Mouse (Mus musculus) cerebellum, adult 2 months (tissue): Measurements from ENCODE around the gene Sh3pxd2a.

Experiments
- CTCF ChIP-seq: fragments of 200-500 bp; IDR thresholded peaks from 2 replicates; pipeline ENCODE4 v1.5.1; 2011; ENCODE audit warnings: low read depth, mild to moderate bottlenecking, control low read depth, low read length, moderate library complexity, borderline replicate concordance; ENCODE audit not compliant: insufficient read depth
- POLR2A ChIP-seq: fragments of 200-500 bp; IDR thresholded peaks from 2 replicates; pipeline ENCODE4 v1.6.1; 2011; ENCODE audit warnings: low read length, control low read depth, borderline replicate concordance; ENCODE audit not compliant: insufficient read depth

GRCm38 (mm10) chr19:47327896-47328882 lies 136.0 kb downstream of the Sh3pxd2a start:
- TF ChIP-seq CTCF (no peak), POLR2A (no peak)
